Mouse (Mus musculus) limb, embryonic 11.5 days (tissue): ENCODE data around the gene Zscan2. TPM values are rescaled to one million over a fixed set of nuclear protein-coding genes. Genes with fewer than 3 reads are reported as not detected.

ENCODE experiments used
- ATAC-seq: fragments of 200-750 bp; cut with Nextera tagmentation; 2 replicates; pipeline ENCODE4 v1.8.0; 2017; ENCODE audit warnings: low read depth; ENCODE audit not compliant: insufficient number of reproducible peaks, low FRiP score, low TSS enrichment
- DNase-seq: peaks from one replicate; pipeline ENCODE4 v3.0.0-alpha.2; 2015; ENCODE audit warnings: low spot score
- H3K27ac ChIP-seq: fragments of 300-500 bp; sonication (generic); replicated peaks from 2 replicates; pipeline ENCODE4 v1.5.1; 2014; ENCODE audit warnings: low read depth, mild to moderate bottlenecking, low read length
- H3K27me3 ChIP-seq: fragments of 300-500 bp; sonication (generic); 2 replicates; pipeline ENCODE4 v1.6.1; 2014; ENCODE audit warnings: mild to moderate bottlenecking, low read length, mixed read lengths; ENCODE audit not compliant: control insufficient read depth, insufficient read depth
- H3K36me3 ChIP-seq: fragments of 300-500 bp; sonication (generic); 2 replicates; pipeline ENCODE4 v1.6.1; 2014; ENCODE audit warnings: mild to moderate bottlenecking, low read length, moderate library complexity, mixed read lengths; ENCODE audit not compliant: control insufficient read depth, insufficient read depth
- H3K4me1 ChIP-seq: fragments of 300-500 bp; sonication (generic); 2 replicates; pipeline ENCODE4 v1.6.1; 2014; ENCODE audit warnings: low read length, mixed read lengths; ENCODE audit not compliant: control insufficient read depth, insufficient read depth
- H3K4me2 ChIP-seq: fragments of 300-500 bp; sonication (generic); 2 replicates; pipeline ENCODE4 v1.6.1; 2014; ENCODE audit warnings: low read depth, mild to moderate bottlenecking, moderate library complexity; ENCODE audit not compliant: severe bottlenecking
- H3K4me3 ChIP-seq: fragments of 300-500 bp; sonication (generic); 2 replicates; pipeline ENCODE4 v1.5.1; 2014; ENCODE audit warnings: low read depth, low read length
- H3K9ac ChIP-seq: fragments of 300-500 bp; sonication (generic); 2 replicates; pipeline ENCODE4 v1.6.1; 2014; ENCODE audit warnings: mild to moderate bottlenecking, low read length
- H3K9me3 ChIP-seq: fragments of 300-500 bp; sonication (generic); 2 replicates; pipeline ENCODE4 v1.6.1; 2016; ENCODE audit warnings: low read length; ENCODE audit not compliant: control insufficient read depth
- WGBS: fragments of 180-500 bp; shearing (Covaris S2); extraction: QIAGEN DNeasy Blood & Tissue Kit; methylation state at CpG from one replicate; pipeline ENCODE4 v1.1.7; 2014; 5-methylcytosine and 5-hydroxymethylcytosine counted together
- polyA plus RNA-seq: library from polyadenylated mRNA; unstranded; fragments of >200 nt; fragmentation: Nextera tagmentation; extraction: Ambion mirVana; gene quantifications from 2 replicates; pipeline ENCODE4 v1.2.1, GENCODE M21; 2014

The Zscan2 gene
- polyA plus RNA-seq, result 5.4 and 5.5 TPM in 2 replicates

DNA sequence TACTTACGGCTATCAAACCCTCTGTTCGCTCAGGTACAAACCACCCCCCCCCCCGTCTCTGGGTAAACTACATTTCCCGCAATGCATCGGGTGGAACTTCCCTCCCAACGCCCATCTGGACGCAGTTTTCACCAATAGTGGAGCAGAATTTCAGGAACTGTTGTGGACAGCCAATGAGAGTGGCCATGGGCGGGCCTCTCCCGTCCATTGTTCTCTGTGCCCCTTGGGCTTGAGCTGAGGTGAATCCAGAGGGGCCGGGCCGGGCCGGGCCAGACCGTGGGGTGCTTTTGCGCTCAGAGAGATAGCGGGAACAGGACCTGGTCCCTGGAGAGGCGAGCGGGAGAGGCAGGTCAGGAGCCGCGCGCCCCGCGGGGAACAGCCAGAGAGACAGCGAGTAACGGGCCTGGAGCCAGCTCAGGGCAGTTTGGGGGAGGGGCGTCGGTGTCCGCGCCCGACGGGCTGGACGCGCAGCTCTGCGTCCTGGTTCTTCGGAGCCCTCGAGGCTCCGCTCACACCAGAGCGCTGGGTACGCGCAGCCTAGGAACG lies at the start of gene Zscan2:
Gene Zscan2, plus strand, starts transcription at position 192 of the 546 bp plus-strand sequence.
- ATAC-seq, result peak; percentile 97
- H3K9ac ChIP-seq, result peak within 1 kb of the TSS; percentile 99
- WGBS, result under 1% methylated on average over 40 of the region's 40 CpGs
- H3K4me3 ChIP-seq, result peak within 1 kb of the TSS; percentile 90
- H3K4me2 ChIP-seq, result peak within 1 kb of the TSS; percentile 80
- peak within 1 kb of the TSS; percentile 83 for H3K27ac ChIP-seq
- H3K36me3 ChIP-seq, result peaks cover 13% of the 10 kb centered on the region
- H3K27me3 ChIP-seq, result no peaks in the 10 kb centered on the region
- DNase-seq, result peak; percentile 94
- peaks cover 3% of the 10 kb centered on the region; the same call in 1 of the 2 replicates for H3K4me1 ChIP-seq
- H3K9me3 ChIP-seq, result no peaks in the 10 kb centered on the region

DNA sequence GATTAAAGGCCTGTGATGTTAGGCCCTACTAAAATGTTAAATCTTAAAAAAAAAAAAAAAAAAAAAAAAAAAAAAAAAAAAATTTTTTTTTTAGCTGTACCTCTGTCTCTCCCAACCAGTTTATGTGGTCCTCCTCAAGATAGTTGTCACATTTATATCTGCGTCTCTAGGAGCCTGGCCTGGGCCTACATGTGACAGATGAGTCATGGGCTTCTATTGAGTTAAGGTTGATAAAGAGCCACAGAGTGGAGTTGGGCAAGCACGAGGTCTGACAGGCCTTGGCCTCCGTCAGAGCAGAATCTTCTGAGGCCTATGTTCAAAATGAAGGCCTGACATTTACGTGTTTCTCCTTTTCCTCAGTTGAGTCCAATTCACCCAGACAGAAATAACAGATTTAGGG lies 47.3 kb upstream of the Zscan2 start:
- no peak for ATAC-seq
- DNase-seq, result no peak
- Histone ChIP-seq H3K9me3 (no peaks in the 10 kb centered on the region), H3K27me3 (no peaks in the 10 kb centered on the region), H3K4me1 (no peaks in the 10 kb centered on the region), H3K27ac (no peak overlapping the region), H3K4me3 (no peak overlapping the region), H3K4me2 (no peak overlapping the region), H3K36me3 (no peaks in the 10 kb centered on the region), H3K9ac (no peak overlapping the region)
- WGBS, result 89% methylated on average over 4 of the region's 4 CpGs

DNA sequence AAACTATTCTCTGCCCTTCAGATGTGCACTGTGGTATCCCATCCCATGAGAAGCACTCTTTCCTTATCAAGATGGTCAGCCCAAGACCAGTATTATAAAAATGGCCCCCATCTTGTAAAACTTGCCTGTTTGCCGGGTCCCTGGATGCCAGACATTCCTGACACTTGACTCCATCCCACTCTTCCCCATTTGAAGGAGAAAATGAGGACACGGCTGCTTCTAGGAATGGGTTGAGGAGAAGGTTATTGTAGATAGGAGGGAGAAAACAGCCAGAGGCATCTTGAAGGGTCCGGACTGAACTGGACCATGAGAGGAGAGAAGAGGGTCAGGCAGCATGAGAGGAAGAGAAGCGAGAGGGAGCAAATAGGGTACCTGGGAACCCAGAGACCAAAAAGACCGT lies 44.1 kb upstream of the Zscan2 start:
- Histone ChIP-seq H3K9ac (no peak overlapping the region), H3K27me3 (no peaks in the 10 kb centered on the region), H3K9me3 (no peaks in the 10 kb centered on the region), H3K27ac (no peak overlapping the region), H3K36me3 (no peaks in the 10 kb centered on the region), H3K4me1 (no peaks in the 10 kb centered on the region), H3K4me2 (no peak overlapping the region), H3K4me3 (no peak overlapping the region)
- DNase-seq (no peak), ATAC-seq (no peak)
- WGBS, result 62% methylated on average over 5 of the region's 5 CpGs

DNA sequence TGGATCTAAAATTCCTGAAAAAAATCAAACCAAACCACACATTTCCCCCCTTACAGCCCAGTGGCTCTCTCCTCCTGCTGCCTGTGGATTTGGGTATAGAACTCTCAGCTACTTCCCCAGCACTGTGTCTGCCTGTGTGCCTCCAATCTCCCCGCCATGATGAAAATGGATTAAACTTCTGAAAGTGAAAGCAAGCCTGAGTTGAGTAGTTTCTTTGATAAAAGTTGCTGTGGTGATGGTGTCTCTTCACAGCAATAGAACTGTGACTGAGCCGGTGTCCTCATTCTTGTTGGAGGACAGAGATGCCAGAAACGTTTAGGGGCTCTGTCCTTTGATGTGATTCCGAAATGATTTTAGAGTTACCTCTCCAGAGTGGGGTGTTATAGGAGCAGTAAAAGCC lies 39.9 kb upstream of the Zscan2 start:
- Histone ChIP-seq H3K9ac (no peak overlapping the region), H3K27ac (no peak overlapping the region), H3K9me3 (no peaks in the 10 kb centered on the region), H3K4me3 (no peak overlapping the region), H3K27me3 (no peaks in the 10 kb centered on the region), H3K36me3 (no peaks in the 10 kb centered on the region), H3K4me2 (no peak overlapping the region), H3K4me1 (no peaks in the 10 kb centered on the region)
- WGBS, result 64% methylated on average over 4 of the region's 4 CpGs
- DNase-seq, result no peak
- no peak for ATAC-seq

DNA sequence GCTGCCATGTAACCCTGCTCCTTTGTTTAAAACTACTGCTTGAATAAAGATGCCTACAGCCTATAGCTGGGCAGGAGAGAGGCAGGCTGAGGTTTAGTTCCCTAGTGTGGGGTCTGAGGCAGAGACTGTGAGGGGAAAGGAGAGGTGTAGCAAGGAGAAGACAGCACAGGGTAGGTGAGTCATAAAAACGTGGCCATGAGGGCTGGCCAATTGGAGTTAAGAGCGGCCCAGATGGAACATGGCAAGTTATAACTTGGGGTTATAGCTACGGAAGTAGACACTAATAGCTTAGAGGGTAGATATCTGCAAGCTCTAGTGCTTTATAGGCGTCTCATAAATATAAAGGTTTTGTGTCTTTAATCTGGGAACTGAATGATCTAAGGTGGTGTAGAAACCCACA lies 37.5 kb upstream of the Zscan2 start:
- WGBS, result 77% methylated on average over 4 of the region's 4 CpGs

DNA sequence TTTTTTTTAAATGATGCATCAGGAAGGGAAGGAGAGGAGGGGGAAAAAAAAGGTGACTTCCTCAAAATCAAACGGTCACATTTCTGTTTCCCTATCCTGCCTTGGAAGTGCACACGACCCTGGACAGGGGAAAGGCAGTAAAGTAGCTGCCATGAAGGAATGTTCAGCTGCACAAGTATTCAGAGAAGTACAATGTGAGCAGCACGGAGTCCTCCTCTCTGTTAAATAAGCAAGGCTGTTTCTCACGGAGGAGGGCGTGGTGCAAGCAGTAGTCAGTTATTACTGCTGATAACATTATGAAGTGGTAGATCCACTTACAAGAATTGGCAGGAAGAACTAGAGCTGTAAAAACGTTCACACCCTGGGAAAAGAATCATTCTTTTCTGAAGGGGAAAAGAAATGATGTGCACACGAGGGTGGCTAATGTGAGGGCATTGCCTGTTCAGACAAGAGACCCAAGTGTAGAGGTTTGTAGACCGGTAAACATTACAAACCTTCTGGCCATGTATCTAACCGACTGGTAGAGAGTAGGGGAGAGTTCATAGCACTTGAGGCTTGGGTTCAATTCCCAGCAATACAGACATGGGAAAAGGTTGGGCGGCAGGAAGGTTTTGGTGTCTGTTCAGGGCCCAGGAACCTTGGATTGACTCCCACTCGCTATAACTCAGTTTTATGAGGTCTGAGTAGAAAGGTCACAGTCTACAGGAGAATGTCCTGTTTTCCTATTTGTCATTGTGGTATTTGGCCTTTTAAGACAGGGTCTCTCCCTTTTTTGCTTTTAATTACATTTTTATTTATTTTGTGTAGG lies 36.6 kb upstream of the Zscan2 start:
- Histone ChIP-seq H3K27ac (no peak overlapping the region), H3K4me1 (no peaks in the 10 kb centered on the region), H3K9me3 (no peaks in the 10 kb centered on the region), H3K36me3 (no peaks in the 10 kb centered on the region), H3K4me3 (no peak overlapping the region), H3K9ac (no peak overlapping the region), H3K4me2 (no peak overlapping the region), H3K27me3 (no peaks in the 10 kb centered on the region)
- DNase-seq, result no peak
- 70% methylated on average over 11 of the region's 11 CpGs for WGBS
- ATAC-seq, result no peak

More for the DNA sequence above, 37.5 kb upstream of the Zscan2 start:
- H3K27ac ChIP-seq, result no peak overlapping the region
- H3K4me1 ChIP-seq, result no peaks in the 10 kb centered on the region
- no peaks in the 10 kb centered on the region for H3K27me3 ChIP-seq
- H3K9me3 ChIP-seq, result no peaks in the 10 kb centered on the region
- H3K4me3 ChIP-seq, result no peak overlapping the region
- ATAC-seq, result no peak
- no peak overlapping the region for H3K9ac ChIP-seq
- H3K36me3 ChIP-seq, result no peaks in the 10 kb centered on the region
- no peak overlapping the region for H3K4me2 ChIP-seq
- DNase-seq, result no peak

DNA sequence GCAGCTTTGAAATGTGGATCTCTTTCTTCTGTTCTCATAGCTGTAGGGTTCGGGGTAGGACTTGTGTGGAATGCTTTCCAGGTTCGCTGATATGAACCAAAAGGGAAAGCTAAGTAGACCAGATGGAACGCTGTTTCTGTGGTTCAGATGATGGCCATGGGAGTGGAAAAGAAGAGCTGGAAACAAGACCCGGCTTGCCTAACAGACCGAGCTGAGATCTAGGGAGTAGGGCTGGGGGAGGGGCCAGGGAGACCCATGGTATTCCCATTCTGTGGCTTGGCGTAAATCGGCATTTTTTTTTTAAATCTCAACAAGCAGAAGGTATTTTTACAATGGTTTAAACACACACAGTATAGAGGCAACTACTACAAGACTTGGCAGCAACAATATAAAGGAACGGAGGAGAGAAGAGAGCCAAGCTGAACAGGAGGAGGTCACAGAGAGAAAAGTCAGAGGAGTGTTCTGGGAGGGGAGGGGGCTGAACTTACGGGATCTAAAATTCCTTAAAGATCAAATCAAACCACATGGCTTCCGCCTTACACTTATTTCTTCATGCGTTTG lies 34.8 kb upstream of the Zscan2 start, which contains the start of gene Iqgap1:
Gene Iqgap1, minus strand, starts transcription at position 132 of the 561 bp plus-strand sequence.
- H3K4me2 ChIP-seq, result no peak within 1 kb of the TSS
- no peak for ATAC-seq

DNA sequence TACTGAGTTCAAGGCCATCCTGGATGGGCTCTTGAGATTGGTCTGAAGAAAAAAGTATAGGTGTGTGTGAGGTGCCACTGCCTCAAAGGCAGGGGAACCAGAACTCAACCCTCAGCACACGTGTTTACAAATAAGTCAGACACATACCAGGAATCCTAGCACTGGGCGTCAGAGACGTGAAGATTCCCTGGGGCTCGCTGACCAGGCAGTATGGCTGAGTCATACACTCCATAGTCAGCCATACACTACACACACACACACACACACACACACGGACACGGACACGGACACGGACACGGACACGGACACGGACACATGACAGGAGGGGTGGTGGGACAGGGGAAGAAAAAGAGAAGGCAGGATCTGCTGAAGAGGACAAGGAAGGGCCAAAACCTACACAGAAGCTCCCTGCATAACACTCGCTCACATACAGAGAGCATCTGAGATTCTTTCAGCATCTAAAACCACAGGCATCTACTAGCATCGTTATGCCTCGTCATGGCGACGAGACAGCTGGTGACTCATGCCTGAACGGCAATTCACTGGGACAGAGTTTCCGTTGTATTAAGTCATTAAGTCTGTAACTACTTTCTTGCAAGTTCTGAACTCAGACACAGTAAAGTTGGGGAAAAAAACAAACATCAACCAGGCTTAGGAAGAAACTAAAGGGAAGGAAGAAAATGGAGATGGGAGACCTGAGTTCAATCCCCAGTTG lies 32.4 kb upstream of the Zscan2 start:
- Histone ChIP-seq H3K4me1 (no peaks in the 10 kb centered on the region), H3K36me3 (no peaks in the 10 kb centered on the region), H3K4me2 (no peak overlapping the region), H3K9ac (no peak overlapping the region), H3K9me3 (no peaks in the 10 kb centered on the region), H3K27ac (no peak overlapping the region), H3K27me3 (no peaks in the 10 kb centered on the region), H3K4me3 (no peak overlapping the region)
- DNase-seq, result no peak
- WGBS, result 78% methylated on average over 18 of the region's 18 CpGs
- no peak for ATAC-seq

More for the DNA sequence above, 34.8 kb upstream of the Zscan2 start, which contains the start of gene Iqgap1:
- H3K4me3 ChIP-seq, result no peak within 1 kb of the TSS
- no peak for DNase-seq
- no peaks in the 10 kb centered on the region for H3K27me3 ChIP-seq
- no peaks in the 10 kb centered on the region for H3K9me3 ChIP-seq
- 69% methylated on average over 11 of the region's 11 CpGs for WGBS
- no peak within 1 kb of the TSS for H3K9ac ChIP-seq
- H3K36me3 ChIP-seq, result no peaks in the 10 kb centered on the region
- no peaks in the 10 kb centered on the region for H3K4me1 ChIP-seq
- H3K27ac ChIP-seq, result no peak within 1 kb of the TSS
